ENCODE assay signal across 9 mouse cellular contexts in genomic region chr5:149274390-149275104, GRCm38 (mm10). TPM values are rescaled to one million over a fixed set of nuclear protein-coding genes. Genes with fewer than 3 reads are reported as not detected.
DNase-seq lines count a peak whose midpoint lies in the region; ATAC-seq lines count a peak whose summit lies in the region.
"Had no signal": no experiment of that assay in that cellular context is flagged by ENCODE, and none has a peak within 500 bp of the region (broad histone marks: within the 10 kb centered on the region; RNA-seq: fewer than 3 reads in every experiment).

No protein-coding gene starts in this region.

- DNase-seq in adrenal gland, postnatal 14 days, result peak; percentile 20
- DNase-seq in adrenal gland, postnatal 10 days, result no peak
- DNase-seq in B cell, adult 2 months, result peak; percentile 21 to 39
- peak; percentile 43 for DNase-seq in lung, postnatal 14 days
- DNase-seq in right cerebral cortex, postnatal 25 days, result no peak
- no peak for DNase-seq in urinary bladder, postnatal 14 days (ENCODE audit: low spot score)
- DNase-seq in ovary, postnatal 36 days (ENCODE audit: low spot score), result no peak
- DNase-seq: kidney, postnatal 4 days had no signal

- ATAC-seq in granulocyte monocyte progenitor cell, adult 5-6 weeks (replicated peaks; ENCODE audit: poor library complexity, severe bottlenecking), result peak; percentile 73

RNA-seq across cellular contexts. Expression of gene Alox5ap, which starts 10.0 kb away (rescaled TPM):
- total RNA-seq in adrenal gland, postnatal 14 days (2021), result 7.8 and 17.6 TPM in 2 replicates
- 10 to 100 TPM; 10.3 to 15.3 TPM for total RNA-seq in adrenal gland, postnatal 10 days (2021)
- 387 and 445 TPM in 2 replicates for total RNA-seq in granulocyte monocyte progenitor cell, adult 5-6 weeks (2014; fragmentation: Nextera tagmentation)
- total RNA-seq in granulocyte monocyte progenitor cell, adult 5-6 weeks (2017), result 356 and 457 TPM in 2 replicates

Comparison
In these comparisons a context has a peak if more than half of its experiments do, and no peak if none do; other contexts are left out.
1. DNase-seq: peak in adrenal gland, postnatal 14 days (single experiment), B cell, adult 2 months (2 of 2) and lung, postnatal 14 days (single experiment); none in adrenal gland, postnatal 10 days (single experiment), right cerebral cortex, postnatal 25 days (single experiment), urinary bladder, postnatal 14 days (single experiment) and ovary, postnatal 36 days (single experiment).
2. RNA of gene Alox5ap, which starts 10.0 kb away (total RNA-seq): 356 to 457 TPM in granulocyte monocyte progenitor cell, adult 5-6 weeks; 10.3 to 15.3 TPM in adrenal gland, postnatal 10 days and 7.8 to 17.6 TPM in adrenal gland, postnatal 14 days; every median in the first group is over 10 times any median in the second.